Mouse (Mus musculus) naive thymus-derived CD4-positive, alpha-beta T cell, adult 2 months (primary cell): Measurements from ENCODE around the gene Parp8.

ENCODE experiments used
- DNase-seq: peaks from one replicate; pipeline ENCODE4 v3.0.0-alpha.2; 2011; ENCODE audit warnings: low read depth

The Parp8 gene

DNA sequence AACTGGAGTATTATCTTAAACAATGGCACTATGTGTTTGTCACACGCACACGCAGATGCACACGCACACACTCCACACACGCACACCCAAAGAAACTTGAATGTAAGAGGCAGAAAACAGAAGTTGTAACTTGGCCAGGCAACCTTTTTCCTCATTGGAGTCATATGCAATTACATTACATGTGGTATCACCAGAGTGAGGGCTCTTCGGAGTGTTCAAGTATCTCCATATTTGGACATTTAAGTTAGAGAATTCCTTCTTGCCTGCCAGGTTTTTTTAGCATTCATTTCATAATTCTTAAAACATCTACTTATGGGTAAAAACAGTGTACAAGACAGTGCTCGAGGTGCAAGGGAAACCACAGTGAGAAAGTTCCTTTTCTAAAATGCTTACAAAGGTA lies 6.7 kb downstream of the Parp8 start:
- no peak for DNase-seq

DNA sequence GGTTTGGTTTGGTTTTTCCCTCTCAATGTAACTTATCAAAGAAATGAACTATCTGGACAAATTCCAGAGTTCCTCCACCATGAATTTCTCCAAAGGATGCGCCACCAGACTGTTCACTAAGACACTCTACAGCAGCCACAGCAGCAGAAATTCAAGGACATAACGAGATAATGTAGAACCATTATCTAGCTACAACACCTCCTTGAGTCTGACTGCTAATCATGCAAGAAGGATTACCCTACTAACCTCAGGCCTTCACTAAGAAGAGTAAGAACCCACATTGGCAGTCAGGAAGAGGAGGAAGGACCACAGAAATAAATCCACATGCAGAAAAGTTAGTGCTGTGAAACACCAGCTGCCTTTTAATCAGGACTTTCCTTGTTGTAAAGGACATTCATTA lies 11.8 kb downstream of the Parp8 start:
- DNase-seq: no peak

DNA sequence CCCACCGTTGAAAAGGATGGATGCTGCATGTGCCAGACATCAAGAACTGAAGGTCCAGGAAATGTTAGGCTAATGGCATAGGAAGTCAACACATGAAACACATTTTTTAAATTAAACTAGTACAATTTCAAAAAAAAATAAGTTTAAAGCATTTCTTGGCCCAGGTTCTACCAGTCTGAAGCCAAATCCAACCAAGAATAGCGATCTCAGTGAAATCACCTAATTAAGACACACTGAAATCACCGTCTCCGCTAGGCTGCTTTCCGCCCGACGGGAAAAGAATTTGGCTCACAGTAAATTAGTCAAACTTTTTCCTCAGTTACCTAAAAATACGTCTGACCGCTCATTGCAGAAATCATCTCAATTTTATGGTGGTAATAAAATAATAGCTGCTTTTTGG lies 13.3 kb downstream of the Parp8 start:
- DNase-seq: no peak

DNA sequence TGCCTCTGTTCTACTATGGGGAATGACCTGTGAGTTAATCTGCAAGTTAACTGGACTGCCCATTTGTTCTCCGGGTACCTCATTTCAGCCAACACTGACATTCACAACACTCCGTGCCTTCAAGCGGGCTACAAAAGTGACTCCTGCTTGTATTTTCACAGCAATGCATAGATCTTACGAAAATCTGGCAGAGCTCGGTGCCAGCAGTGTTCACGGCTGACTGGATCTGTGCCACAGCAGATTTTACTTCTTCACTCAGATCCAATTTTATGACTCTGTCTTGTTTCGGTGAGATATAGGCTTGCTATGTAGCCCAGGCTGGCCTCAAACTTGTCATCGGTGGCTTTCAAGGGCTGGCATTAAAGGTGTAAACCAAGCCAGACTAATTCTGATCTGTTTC lies 15.2 kb downstream of the Parp8 start:
- DNase-seq: no peak

DNA sequence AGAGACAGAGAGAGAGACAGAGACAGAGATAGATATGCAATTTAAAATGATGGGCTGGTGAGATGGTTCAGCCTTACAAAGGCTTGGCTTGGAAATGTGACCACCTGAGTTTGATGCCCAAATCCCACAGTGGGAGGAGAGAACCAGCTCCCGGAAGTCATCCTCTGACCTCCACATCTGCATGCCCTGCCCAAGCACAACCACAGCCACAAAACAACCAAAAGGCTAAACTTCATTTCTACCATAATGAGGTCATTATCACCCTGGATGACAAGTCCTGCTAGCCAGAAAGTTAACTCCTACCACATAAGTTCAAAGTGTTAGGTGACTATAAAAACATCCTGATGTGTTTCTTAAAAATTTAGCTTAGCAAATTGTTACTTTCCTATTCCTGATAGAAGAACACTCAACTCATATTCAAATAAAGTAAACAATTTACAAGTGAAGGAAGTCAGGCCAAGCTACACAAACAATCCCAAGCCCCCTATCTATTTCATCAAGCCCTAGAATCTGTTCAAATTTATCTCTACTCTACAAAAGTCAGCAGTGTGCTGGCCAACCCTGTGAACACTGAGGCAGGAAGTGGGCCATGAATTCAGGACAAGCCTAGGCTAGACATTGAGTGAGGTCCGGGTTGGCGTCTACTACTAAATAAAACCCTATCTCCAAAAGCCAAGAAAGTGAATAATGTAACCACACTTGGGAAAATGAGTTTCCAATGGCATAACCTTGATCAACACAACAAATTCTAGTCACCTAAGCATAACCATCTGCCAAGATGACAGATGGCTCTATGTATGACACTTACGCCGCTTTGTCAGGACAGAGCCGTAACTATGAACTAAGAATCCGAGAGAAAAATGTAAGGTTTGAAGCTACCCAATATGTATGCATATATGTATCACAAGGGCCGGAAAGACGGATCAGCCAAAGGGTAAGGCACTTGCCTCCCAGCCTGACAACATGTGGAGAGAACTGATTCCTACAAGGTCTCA lies 17.0 kb downstream of the Parp8 start:
- no peak for DNase-seq

DNA sequence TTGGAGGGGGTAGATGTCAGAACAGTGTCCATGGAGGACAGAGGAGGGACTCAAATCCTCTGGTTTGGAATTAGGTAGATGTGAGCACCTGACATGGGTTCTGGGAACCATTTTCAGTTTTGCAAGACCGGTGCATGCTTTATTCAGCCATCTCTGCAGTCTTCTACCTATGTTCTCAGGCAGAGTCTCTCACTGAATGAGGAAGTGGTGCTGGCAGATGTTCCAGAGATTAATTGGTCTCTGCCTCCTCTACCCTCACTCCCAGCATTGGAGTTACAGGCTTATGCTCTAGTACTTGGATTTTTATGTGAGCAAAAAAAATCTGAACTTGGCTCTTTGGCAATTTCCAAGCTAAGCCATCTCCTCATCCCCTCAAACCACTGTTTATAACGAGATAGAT lies 17.8 kb downstream of the Parp8 start:
- DNase-seq: no peak

DNA sequence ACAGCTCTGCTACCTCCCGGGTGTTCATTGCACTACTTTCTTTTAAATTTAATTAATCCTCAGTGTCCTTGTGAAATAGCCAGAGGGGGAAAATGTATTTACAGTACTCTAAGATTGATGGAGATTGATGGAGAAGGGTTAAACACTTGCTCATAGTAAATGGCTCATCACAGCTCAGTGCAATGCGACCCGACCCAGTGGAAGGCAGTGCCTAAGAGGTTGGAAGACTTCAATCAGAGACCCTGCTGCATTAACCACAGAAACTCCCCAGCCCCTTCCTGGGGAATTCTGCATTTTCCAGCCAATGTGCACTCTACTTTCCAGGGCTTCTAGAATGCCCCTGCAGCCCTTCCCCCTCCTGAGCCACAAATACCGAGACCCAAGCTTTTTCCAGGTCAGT lies 18.7 kb downstream of the Parp8 start:
- DNase-seq: no peak

DNA sequence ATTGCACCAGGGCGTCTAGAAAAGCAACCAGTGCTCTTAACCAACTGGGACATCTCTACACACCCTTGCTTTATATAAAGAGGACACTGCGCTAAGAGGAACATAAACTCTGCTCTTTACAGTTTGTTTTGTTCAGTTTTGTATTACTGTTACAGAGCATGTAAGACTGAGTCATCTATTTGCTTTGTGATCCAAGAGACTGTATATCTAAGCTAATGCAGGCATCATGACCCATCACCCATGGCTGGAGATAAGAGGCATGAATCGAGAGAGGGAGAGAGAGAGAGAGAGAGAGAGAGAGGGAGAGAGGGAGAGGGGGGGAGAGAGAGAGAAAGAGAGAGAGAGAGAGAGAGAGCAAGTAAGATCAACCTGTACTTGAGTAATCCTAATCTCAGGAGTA lies 24.8 kb downstream of the Parp8 start:
- no peak for DNase-seq

DNA sequence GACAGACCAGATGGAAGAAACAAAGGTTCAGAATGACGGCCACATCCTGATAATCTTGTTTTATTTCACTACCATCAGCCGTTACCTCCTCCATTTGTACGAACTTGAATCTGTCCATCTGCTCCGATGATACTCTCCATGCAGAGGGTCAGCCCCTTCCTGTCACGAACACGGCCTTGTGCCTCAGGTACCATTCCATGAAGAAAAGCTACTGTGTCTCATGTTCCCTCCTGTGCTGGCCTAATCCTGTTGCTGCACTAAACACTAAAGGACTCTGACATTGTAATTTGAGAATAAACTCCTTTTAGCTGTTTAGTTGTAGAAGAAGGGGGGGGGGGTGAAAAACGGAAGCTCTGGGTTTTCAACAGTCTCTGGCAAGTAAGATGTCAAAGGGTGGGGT lies 33.8 kb downstream of the Parp8 start:
- DNase-seq: no peak

DNA sequence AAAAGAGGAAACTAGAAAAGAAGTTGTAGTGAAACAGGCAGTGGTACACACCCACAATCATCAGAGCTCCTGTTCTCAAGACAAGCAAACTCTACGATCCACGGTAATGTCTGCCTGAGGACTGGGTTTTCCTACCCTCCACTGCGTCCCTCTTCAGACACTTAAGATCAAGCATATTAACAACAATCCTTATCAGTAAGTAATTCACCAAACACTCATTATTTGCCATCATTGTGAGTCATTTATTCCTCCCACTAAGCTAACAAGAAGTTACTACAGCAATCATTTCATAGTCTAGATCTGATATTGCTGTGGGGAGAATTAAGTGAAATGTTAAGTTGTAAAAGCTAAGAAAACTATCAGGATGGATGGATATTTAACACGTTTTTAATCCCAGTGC lies 35.0 kb downstream of the Parp8 start:
- DNase-seq: no peak

DNA sequence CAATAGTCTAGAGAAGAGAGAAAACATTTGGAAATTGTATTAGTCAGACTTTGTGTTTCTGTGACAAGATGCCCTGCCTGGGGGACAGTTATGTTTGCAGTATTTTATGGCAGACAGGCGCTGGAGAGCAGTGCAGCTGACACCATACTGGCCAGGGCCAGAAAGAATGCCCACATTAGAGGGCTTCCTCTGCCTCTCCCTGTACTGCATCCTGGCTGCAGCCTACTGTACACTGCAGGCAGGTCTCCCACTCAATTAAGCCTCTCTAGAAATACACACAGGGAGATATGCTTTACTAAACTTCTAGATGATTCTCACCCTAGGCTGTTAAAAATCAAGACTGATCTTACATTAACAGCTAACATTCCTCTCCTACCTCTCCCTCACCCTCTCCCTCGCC lies 36.6 kb downstream of the Parp8 start:
- DNase-seq: no peak

DNA sequence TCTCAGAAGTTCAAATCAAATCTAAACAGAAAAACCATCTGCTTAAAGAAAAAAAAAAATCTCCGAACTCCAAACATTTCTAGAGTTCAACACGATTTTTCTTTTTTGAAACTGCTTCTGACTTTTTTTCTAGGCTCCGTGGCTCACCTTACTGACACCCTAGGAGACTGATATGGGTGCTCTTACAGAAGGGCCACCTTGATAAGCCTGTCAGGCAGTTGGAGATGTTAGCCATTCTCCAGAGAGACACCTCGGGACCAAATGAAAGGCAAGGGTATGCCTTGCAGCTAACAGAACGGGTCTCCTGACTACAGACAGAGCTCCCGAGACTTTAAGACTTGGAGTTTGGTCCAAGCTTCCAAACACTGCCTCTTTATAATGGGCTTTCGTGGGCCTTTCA lies 37.1 kb downstream of the Parp8 start:
- no peak for DNase-seq

DNA sequence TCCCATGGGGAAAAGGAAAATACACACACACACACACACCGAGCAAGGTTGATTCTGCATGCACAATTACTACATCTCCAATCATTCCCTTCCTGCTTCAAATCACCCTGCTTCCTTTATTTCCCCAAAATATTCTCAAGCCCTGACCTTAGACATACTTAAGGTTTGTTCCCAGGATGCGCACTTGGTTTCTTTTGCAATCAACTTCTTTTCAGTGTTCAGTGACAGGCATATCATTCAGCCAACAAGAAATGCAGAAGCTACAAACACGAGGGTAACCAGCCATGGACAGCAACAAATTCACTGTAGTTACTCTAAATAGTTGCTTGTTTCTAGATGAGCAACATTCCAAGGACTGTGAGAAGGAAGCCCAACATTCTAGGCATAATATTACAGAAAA lies 38.1 kb downstream of the Parp8 start:
- no peak for DNase-seq

DNA sequence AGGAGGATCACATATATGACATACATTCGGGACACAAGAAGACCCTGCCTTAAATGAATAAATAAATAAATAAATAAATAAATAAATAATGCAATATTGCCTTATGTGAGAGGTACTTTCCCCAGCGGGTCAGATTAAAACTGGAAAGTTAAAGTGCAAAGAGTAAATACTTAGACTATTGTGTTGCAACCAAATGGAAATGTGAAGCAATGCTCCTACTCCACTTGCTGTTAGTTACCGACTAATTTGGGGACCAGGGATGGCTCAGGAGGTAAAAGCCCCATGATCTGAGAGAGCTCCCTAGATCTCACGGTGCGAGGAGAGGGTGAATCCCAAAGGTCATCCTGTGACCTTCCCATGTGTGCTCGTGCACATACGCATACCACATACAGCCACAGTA lies 38.7 kb downstream of the Parp8 start:
- no peak for DNase-seq

DNA sequence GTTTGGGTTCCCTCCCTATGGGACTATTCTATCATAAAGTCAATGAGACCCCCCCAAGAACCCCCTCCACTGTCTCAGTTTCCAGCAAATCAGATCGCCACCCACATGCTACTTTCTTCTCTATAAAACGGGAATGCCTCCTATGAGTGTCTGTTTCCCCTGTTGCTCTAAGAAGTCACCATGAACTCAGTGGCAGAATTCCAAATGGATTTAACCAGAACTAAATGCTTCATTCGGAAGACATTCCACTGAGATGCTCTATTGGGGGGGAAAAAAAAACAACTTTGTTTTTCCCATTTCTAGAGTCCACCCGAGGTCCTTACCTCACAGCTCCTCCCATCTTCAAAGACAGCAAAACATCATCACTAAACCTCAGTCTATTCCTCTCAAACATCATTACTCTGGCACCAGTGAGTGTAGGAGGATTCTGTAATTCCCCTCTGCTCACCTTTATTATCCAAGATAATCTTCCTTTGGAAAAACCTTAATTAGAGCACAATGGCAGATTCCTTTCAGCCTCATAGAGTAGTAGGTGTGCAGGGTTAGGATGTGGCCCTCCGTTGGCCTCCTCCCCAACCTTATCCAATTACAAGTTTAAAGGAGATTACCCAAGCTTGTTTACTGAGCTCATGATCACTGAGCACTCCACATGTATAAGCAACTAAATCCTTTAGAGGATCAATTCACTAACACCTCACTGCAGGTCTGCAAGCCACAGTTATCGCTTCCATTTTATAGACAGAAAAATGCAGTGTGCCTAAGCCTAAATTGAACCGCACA lies 51.1 kb downstream of the Parp8 start:
- DNase-seq: no peak

DNA sequence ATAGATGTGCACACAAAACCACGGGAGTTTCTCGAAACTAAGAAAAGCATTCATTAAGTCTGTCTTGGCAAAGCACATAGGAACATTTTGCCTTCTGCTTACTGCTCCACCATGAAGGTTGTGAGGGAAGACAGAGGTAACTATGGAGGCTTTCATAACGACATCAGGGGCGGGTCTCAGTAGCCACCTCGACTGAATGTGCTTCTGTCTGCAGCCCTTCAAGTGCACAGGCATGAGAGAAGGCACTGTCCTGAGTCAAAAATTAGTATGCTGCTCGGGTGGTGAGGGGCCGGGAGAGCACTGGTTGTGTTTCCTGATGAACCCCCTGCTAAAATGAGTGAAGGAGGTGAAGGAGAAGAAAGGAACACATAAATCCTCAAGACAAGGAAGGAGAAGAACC lies 51.8 kb downstream of the Parp8 start:
- DNase-seq: no peak

DNA sequence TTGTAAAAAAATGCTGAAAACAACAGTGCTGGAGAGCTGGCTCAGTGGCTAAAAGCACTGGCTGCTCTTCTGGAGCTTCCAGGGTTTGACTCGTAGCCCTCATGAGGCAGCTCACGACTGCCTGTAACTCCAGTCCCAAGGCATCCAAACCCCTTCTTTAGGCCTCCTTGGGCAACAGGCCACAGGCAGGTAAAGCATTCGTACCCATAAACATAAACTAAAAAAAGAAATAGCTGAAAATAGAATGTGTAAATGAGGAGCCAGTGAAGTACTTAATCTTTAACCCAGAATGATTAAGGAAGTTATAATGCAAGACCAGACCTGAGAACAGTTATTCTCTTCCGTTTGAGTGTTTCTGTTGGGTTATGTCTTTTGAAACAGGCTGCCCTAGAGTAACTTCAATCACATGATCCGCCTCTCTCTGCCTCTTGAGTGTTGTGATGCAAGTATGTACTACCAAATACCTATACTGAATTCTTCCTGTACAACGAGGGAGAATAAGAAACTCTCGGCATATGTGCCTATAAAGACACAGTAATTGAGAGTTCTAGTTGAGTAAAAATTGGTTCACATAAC lies 53.2 kb downstream of the Parp8 start:
- DNase-seq: peak; percentile 29

DNA sequence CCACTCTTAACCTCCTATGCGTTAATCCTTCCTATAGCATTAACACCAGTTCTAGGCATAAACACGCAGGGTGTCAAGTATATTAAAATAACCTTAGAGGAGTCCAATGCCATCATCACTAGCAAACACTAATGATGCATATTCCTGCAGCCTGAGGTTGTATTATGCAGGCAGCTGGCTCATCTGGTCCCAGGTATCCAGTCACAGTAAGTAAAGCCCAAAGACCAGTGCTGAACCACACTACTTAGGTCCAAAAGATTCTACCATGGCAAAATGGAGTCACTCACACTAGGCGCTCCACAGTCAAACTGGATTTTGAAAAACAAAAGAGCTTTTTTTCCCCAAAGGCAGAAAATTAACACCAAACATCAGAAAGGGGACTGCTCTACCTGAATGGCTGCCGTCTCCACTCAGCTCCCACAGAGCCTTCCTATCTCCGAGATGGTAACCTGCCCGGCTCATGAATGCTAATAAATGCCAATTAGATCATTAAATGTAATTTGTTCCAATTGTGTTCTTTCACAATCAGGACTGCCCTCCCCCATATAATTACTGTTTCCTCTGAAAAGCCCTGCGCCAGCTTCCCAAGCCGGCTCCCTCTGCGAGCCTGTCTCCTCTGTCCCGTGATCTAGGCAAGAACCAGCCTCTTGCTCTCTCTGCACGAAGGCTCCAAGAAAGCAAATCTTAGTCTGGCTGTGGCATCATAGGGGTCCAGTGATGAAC lies 54.5 kb downstream of the Parp8 start:
- no peak for DNase-seq

DNA sequence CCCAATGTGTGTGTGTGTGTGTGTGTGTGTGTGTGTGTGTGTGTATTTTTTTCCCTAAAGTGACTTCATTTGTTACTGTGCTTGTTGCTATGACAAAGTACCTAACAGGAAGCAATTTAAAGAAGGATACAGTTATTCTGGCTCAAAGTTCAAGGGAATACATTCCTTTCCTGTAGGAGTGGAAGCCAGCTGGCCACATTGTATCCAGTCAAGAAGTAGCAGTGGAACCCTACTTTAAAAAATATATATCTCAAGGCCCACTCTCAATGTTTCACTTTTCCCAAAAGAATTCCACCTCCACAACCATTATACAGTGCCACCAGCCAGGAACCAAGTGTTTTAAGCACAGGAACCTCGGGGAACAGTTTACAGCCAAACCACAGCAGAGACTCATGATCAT lies 55.7 kb downstream of the Parp8 start:
- no peak for DNase-seq

DNA sequence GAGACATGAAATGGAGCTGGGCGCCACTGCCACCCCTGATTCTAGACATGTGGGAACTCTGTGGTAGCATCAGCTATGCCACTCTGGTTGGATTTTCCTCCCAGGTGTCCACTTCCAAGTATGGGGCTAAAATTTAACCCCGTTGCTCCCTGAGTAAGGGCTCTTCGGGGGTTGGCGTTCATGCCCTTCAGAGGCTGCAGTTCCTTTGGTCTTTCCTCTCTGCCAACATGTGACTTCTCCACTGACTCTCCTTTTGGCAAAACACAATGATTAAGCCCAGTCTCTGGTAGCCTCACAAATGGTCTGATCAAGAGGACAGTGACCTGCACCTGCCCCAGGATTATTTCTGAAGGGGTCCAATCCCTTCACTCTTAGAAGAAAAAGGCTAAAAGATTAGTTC lies 56.4 kb downstream of the Parp8 start:
- no peak for DNase-seq

DNA sequence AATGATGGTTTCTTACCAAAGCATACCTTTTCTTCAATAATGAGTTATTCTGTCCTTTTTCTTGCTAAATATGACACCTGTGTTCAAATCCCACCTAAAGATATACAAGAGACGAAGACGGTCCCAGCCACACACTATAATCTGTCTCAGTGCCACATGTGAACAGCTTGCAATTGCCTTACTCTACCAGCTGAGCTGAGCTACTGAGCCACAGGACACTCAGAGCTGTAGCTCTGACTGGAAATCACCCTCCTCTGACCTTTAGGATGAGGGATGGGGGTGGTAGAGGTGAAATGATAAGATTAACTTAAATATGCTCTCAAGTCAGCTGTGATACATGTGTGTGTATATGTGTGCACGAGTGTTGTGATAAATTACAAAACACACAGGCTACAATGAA lies 57.9 kb downstream of the Parp8 start:
- no peak for DNase-seq
